Mouse (Mus musculus): ENCODE results near the gene Olfr727. TPM values are rescaled to one million over a fixed set of nuclear protein-coding genes. Genes with fewer than 3 reads are reported as not detected.

Olfr727 gene
- not detected for total RNA-seq (2021)
- long read RNA-seq, experiment 1 = 0 reads
- long read RNA-seq, experiment 2 = 0 reads

DNA sequence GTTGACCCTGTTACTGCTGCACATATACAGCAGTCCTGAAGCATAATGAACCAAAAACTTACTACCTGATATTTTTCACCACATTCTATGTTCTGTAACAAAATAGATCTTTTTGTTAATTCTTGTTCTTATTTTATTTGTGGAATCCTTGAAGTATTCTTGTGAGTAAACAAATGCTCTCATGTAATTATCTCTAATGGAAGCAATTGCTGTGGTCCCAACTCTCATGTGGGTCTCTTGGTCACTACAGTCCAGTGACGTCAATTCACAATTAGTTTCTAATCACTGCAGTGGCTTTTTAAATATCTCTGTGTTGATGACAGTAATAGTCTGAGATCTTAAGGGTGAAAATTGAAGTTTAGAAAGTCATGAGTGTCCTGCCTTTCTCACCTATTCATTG, at the start of gene Olfr727:
Gene Olfr727 (plus strand): TSS at position 301 of the 400 bp plus-strand sequence.
- DNase-seq (ENCODE audit: low spot score) = no peak

DNA sequence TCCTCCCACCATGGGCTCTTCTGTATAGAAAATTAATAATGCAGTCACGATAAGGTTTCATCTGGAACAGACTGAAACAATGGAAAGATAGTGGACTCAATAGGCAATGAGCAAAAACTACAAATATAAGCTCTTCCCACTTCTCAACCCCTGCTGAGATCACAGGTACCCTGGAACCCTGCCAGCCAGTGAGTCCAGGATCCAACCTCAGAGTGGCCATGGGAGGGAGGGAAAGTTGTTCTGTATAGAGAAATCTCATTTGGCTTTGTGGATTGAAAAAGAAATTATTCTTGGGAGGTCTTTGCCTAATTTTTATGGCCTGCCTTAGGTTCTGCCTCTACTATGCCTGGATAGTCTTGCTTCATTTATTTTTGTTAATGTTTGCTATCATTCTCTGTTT, 32.1 kb upstream of the Olfr727 start, which contains the start of gene Olfr726:
Gene Olfr726 (minus strand): TSS at position 101 of the 400 bp plus-strand sequence.
- DNase-seq (ENCODE audit: low spot score) = no peak

DNA sequence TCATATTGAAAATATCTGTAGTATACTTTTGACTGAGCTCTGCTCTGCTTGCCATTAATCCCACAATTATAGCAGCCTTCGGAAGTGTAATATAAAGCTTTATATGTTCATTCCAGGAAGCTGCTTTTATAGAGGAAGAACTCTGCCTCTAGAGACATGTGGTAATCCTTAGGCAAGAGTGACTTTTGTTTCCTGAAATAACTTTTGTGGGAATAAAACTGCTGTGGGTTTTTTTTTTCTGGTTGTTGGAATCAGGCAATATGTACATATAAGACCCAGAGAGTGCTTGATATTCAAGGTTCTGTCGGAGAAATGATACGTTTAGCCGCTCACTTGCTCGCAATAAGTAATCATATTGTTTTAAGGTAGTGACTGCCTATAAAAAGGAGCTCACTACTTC, 19.6 kb downstream of the Olfr727 start, which contains the start of gene Olfr728:
Gene Olfr728 (minus strand): TSS at position 101 of the 400 bp plus-strand sequence.
- no peak for DNase-seq (ENCODE audit: low spot score)

DNA sequence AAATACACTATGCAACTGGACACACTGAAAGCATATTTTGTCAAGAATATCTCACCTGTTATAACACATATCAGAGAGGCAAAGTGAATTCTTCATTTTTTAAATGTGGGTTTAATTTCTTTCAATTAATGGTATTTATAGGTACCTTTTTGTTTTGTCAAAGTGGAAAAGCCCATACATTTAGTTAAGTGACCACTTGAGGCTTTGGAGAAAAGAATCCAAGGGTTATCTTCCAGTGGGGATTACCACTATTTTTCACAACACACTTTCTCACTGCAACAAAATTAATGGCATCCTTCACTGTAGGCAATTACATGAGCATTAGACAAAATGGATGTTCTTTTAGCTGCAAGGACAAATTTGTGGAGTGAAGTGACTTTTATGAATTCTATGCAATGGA, 29.8 kb downstream of the Olfr727 start, which contains the start of gene Olfr729:
Gene Olfr729 (minus strand): TSS at position 101 of the 400 bp plus-strand sequence.
- no peak for DNase-seq (ENCODE audit: low spot score)

Other genes with a start within 250 kb of the Olfr727 start
- not detected for gene Olfr722, start 221.2 kb upstream of the Olfr727 start, total RNA-seq (2021)
- not detected for gene Olfr723, start 191.4 kb upstream of the Olfr727 start, total RNA-seq (2021)
- not detected for gene Olfr724, start 159.9 kb upstream of the Olfr727 start, total RNA-seq (2021)
- gene Olfr725, start 82.8 kb upstream of the Olfr727 start, total RNA-seq (2021) = not detected
- gene Olfr726, start 32.2 kb upstream of the Olfr727 start, total RNA-seq (2021) = not detected
- not detected for gene Olfr728, start 19.5 kb downstream of the Olfr727 start, total RNA-seq (2021)
- gene Olfr729, start 29.7 kb downstream of the Olfr727 start, total RNA-seq (2021) = not detected
- not detected for gene Olfr730, start 65.0 kb downstream of the Olfr727 start, total RNA-seq (2021)
- gene Olfr731, start 118.7 kb downstream of the Olfr727 start, total RNA-seq (2021) = not detected
- not detected for gene Olfr732, start 161.0 kb downstream of the Olfr727 start, total RNA-seq (2021)
- gene Olfr733, start 178.3 kb downstream of the Olfr727 start, total RNA-seq (2021) = not detected
- not detected for gene Olfr734, start 203.6 kb downstream of the Olfr727 start, total RNA-seq (2021)
- not detected for gene Olfr735, start 225.7 kb downstream of the Olfr727 start, total RNA-seq (2021)
- not detected for gene Tlr11, start 234.7 kb downstream of the Olfr727 start, total RNA-seq (2021)

Measured in gastrocnemius, adult 18-20 months (tissue).